Mouse (Mus musculus) spleen, adult 12 weeks (tissue): ENCODE results near the gene Iqcg.

Source experiments
- DNase-seq: peaks from one replicate; pipeline ENCODE4 v3.0.0; 2022; ENCODE audit warnings: low spot score

The Iqcg gene

GRCm38 (mm10) chr16:33049809-33050208 lies 6.2 kb downstream of the Iqcg start:
- no peak for DNase-seq

GRCm38 (mm10) chr16:33048686-33049085 lies 7.3 kb downstream of the Iqcg start:
- no peak for DNase-seq

- no peak for DNase-seq
Measured at GRCm38 (mm10) chr16:33048004-33048403, 8.0 kb downstream of the Iqcg start.

DNA sequence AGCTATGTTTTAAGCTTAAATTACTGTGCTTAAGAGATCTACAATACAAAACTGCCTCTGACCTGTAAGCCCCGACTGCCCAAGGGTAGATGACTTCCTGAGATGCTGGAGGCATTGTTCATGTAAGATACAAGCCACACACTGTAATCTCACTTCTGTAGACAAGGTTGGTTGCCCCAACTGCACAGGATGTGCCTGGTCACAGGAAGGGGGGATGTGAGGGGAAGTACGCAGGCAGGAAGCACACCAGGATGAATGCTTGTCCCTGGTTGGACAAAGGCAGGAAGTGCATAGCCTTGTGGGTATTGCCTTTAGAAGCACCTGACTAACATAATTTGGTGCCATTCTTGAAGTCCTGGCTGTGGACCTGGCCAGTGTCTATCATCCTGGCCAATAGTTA lies 12.8 kb downstream of the Iqcg start:
- no peak for DNase-seq

GRCm38 (mm10) chr16:33042682-33043081 lies 13.3 kb downstream of the Iqcg start:
- DNase-seq = no peak

GRCm38 (mm10) chr16:33036006-33036405 lies 20.0 kb downstream of the Iqcg start:
- DNase-seq = no peak

GRCm38 (mm10) chr16:33026357-33026756 lies 29.7 kb downstream of the Iqcg start:
- no peak for DNase-seq

DNA sequence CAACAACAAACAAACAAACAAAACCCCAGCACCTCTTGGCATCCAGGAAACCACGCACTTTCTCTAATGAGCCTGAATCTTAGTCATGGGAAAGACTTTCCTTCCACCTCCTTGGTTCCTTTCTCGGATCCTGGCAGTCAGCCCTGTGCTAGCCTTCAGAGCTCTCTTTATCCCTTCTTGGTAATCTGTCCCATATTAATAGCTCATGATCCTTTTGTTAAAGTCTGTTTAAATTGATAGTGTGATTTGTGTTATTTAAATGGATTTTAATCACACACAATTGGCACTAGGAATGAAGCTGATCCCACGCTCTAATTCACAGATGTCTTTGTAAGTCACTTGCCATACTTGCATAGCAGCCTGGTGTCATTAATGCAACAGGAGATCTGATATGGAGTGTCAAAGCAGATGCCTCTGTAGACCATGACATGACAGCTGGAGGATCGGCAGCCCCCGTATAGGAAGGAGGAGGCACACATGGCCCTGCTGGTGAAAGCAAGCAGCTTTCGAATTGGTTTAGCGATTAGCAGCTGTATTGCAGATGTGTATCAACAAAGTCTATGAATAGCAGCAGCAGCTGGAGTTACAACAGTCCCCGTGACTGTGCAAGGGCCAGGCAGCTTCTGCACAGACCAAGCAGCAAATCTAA lies 31.4 kb downstream of the Iqcg start:
- no peak for DNase-seq

DNA sequence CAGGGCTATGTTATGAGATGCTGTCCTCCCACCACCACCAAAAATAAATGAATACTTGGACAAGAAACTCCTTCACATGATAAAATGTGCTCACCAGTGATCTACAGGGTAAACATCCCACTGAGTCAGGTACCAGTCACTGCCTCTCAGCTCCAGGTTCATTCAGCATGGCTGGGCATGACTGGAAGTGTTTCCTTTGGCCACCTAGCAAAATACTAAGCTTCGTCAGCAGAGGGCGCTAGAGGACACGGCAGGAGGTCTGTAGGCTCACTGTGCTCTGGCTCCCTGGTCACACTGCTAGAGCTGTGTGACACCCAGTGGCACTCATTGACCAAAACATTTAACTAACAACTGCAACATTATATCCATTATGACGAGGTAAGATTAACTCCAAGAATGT lies 32.3 kb downstream of the Iqcg start:
- peak; percentile 60 for DNase-seq

DNA sequence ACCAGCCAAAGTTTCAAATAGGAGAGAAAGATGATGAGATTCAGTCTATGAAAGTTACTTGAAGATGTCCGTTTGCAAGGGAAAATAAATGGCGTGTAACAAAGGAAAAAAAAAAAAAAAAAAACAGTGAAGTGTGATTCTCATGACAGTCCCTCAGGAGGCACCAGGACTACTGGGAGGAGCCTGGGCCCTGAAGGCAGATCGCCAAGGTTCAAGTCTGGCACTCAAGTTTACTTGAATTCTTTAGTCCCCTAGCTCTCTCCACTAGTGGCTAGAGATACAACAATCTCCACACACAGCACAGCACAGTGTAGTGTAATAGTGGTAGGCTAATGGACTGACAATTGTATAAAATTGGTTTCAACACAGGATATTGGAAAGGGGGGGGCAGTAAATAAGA lies 34.6 kb downstream of the Iqcg start:
- DNase-seq = no peak

DNA sequence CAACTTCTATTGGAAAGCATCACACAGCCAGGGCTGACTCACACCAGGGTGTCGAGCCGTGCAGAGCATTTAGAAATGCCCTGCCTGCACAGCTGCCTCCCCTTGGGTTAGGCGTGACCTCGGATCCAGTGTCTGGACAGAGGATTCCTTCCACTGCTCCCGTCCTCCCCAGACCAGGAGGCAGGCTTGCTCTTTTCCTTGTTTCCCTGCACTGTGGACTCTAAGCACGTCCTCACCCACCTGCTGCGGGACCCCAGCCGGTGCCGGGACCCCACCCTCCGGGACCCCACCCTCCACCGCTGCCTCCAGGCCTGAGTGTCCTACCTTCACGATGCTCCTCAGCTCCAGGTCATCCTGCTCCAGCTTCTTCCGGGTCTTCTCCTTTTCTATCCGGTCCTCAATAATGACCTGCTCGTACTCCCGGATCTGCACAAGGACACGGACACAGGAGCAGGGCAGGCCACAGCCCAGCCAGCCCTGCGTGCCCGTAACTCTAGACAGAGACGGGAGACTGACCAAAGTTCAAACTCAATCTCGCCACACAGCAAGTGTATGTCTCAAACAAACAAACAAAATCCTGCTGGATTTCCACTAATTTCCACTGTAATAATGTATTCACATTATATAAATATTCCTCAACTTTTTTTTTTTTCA lies 36.8 kb downstream of the Iqcg start:
- no peak for DNase-seq

DNA sequence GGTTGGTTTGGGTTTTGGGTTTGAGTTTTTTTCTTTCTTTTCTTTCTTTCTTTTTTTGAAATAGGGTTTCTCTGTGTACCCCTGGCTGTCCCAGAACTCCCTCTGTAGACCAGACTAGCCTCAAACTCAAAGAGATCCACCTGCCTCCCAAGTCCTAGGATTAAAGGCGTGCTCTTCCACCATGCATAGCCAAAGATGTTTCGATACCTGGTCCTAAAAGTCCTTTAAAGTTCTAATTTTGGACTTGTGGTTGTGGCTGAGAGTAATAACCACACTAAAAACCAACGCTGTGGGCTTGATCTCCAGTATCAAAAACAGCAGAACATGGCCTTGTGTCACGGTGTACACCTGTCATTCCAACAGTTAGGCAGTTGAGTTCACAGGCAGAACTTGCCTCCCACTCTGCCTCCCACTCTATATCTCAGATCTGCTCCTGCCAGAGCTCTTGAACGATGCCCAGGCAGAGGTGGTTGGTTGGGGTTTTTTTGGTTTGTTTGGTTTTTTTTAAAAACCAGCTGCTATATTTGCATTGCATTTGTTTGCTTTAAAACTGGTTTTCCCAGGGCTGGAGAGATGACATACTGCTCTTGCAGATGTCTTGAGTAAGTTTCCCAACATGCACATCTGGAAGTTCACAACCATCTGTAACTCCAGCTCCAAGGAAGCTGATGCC lies 38.2 kb downstream of the Iqcg start:
- no peak for DNase-seq

GRCm38 (mm10) chr16:33015986-33016385 lies 40.0 kb downstream of the Iqcg start:
- no peak for DNase-seq

- DNase-seq = no peak
Measured at GRCm38 (mm10) chr16:33015396-33015907, 40.6 kb downstream of the Iqcg start.

- no peak for DNase-seq
Measured at GRCm38 (mm10) chr16:33014921-33015320, 41.1 kb downstream of the Iqcg start.

- DNase-seq = no peak
Measured at GRCm38 (mm10) chr16:33013801-33014200, 42.2 kb downstream of the Iqcg start.

GRCm38 (mm10) chr16:33010166-33010565 lies 45.9 kb downstream of the Iqcg start:
- no peak for DNase-seq

DNA sequence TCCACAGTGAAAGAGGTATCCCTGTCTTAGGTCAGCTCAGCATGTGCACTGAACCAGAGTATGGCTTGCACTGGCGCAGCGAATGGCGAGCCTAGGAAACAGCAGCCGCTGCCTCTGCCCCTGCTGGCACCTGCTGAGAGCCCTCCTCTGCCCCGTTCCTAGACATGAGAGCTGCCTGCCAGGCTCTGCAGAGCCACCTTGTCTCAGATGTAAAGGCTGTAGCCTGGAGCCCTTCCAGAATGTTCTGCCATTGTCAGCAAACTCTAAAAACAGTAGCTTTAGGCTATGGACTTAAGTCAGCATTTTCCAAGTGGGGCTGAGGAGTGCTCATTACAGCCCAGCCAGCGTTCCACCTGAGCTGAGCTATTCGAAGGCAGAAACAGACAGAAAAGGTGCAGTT lies 48.6 kb downstream of the Iqcg start:
- DNase-seq = no peak

DNA sequence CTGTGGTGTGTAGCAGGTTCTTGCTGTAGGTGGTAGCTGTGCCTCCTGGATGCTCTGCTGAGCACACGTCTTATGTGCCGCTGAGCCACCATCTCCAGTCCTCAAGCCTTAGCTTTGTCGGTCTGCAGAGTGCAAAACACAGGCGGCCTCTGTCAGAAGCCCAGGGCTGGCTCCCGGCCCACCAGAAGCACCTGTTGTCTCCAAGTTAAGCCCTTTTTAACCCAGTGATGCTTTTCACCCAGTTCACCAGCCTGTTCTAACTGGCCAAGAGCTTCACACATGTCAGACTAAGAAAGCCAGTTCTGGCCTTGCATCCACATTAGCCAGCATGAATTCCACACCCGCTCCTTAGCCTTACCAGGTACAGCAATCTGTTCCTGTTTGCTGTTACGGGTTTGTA lies 49.1 kb downstream of the Iqcg start:
- DNase-seq = no peak

- DNase-seq = no peak
Measured at GRCm38 (mm10) chr16:33005216-33005615, 50.8 kb downstream of the Iqcg start.

GRCm38 (mm10) chr16:32992158-32992557 lies 63.9 kb downstream of the Iqcg start:
- DNase-seq = no peak

DNA sequence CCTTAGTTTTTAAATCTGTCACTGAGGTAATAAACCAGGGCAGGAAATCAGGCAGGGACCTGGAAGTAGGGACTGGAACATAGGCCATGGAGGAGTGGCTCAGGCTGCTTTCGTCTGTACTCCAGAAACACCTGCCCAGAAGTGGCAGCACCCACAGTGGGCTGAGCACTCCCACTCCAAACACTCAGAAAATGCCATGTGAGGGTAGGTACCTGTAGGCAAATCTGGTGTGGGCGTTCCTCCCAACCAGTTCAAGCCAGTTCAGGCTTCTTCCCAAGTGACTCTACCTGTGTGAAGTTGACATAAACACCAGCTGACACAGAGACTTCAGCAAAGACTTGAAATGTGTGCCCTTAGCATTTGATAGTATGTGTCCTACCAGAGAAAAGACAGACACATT lies 71.4 kb downstream of the Iqcg start:
- no peak for DNase-seq

DNA sequence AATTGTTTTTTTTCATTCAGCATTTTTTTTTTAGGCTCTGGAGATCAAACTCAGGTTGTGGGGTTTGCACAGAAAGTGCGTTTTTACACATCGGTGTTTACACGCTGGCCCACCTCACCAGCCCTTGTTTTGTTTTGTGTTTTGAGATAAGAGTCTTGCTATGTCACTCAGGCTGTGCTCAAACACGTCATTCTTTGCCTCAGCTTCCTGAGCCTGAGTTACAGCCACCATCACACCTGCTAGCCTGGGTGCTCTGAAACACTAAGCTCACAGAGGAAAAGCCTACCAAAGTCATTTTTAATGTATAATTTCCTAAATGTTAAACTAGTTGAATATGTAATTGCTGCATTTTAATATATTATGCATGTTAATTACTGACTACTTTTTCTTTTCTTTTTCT lies 74.6 kb downstream of the Iqcg start:
- DNase-seq = no peak
